Mouse (Mus musculus): ENCODE data around the gene Gm973. TPM values are rescaled to one million over a fixed set of nuclear protein-coding genes. Genes with fewer than 3 reads are reported as not detected.

Gene Gm973
- total RNA-seq, 2 experiments from 2014 or later: 0.61 TPM; not detected in 1

GRCm38 (mm10) chr1:59574262-59575187 lies 58.5 kb downstream of the Gm973 start:
- no peak for DNase-seq (ENCODE audit: low spot score)
- intact Hi-C loops (cut with DNase I): no loop called here

GRCm38 (mm10) chr1:59578770-59579169 lies 62.7 kb downstream of the Gm973 start:
- DNase-seq (ENCODE audit: low spot score): no peak
- intact Hi-C loops (cut with DNase I): no loop called here

DNA sequence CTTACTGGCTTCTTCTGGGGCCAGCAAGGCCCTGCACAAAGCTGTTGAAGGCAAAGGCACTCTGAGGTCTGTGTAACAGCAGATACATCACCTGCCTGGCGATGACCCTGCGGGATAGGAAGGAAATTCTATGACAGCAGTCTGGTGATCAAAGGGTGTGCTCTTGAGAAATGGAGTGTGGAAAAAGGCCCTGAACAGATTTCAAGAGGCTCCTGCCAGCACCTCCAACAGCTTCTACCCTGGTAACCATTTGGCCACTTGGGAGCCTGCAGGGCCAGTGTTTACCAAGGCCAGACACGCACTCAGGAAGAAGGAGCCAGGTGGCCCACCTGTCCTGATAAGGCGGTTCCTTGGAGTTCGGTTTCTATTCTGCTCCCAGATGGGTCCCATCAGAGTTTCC lies 63.3 kb downstream of the Gm973 start:
- intact Hi-C loops (cut with DNase I): no loop called here
- DNase-seq (ENCODE audit: low spot score): no peak

DNA sequence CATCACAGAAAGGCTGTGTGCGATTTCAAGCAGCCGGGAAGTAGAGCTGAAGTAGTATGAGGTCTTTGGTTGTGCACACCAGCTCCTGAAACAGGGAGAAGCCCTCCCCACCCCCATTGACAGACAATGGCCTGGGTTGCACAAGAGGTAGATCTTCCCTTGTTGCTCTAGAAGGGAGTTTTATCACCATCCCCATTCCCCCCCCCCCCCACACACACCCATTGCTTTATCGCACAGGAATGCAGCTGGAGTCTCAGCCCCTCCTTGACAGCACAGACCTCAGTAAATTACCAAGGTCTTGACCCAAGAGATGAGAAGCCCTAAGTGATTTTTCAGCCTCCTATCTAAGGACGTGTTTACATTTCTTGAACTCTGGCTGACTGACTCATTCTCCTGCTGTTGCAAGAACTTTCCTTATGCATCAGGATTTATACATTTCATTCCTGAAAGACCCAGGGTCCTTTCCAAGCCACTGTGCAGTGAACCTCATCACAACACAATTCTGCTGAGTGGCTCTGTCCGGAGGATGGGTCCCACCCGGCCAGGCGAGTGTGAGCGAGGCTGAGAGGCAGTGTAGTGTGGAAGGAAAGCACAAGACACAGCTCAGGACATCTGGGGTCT lies 64.2 kb downstream of the Gm973 start:
- no peak for DNase-seq (ENCODE audit: low spot score)
- intact Hi-C loops (cut with DNase I): loop anchor here (10.0 kb wide), 2 partner anchors 95 to 155 kb away; partner anchors contain the start of gene Fzd7

- no peak for DNase-seq (ENCODE audit: low spot score)
- intact Hi-C loops (cut with DNase I): loop anchor here (10.0 kb wide), 2 partner anchors 96 to 156 kb away; partner anchors contain the start of gene Fzd7
Measured at GRCm38 (mm10) chr1:59580880-59581279, 64.8 kb downstream of the Gm973 start.

GRCm38 (mm10) chr1:59584656-59585410 lies 68.8 kb downstream of the Gm973 start:
- peak; percentile 18 for DNase-seq (ENCODE audit: low spot score)
- intact Hi-C loops (cut with DNase I): loop anchor here (1.0 to 10.0 kb wide), 4 partner anchors 38 to 269 kb away; partner anchors contain the start of gene Fzd7

GRCm38 (mm10) chr1:59589271-59589670 lies 73.2 kb downstream of the Gm973 start:
- intact Hi-C loops (cut with DNase I): loop anchor here (10.0 kb wide), 2 partner anchors 104 to 164 kb away; partner anchors contain the start of gene Fzd7
- DNase-seq (ENCODE audit: low spot score): no peak

DNA sequence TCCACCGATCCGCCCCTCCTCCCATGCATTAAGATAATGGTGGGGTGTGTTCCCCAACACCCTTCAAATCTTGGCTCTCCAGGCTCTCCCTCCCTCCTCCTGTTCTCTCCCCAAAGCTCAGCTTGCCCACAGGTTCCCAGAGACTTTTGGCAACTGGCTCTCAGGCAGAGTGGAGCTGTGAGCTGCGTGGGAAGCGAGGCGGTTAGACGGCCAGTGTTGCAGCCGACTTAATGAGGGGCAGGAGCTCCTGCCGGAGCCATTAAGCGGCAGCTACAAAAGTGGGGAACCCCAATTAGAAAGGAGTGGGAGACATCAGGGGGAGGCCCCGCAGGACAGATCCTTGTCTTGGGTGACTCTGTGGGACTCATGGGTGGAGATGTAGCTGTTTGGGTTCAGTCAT lies 76.3 kb downstream of the Gm973 start:
- no peak for DNase-seq (ENCODE audit: low spot score)
- intact Hi-C loops (cut with DNase I): no loop called here

- no peak for DNase-seq (ENCODE audit: low spot score)
- intact Hi-C loops (cut with DNase I): no loop called here
Measured at GRCm38 (mm10) chr1:59592876-59593275, 76.8 kb downstream of the Gm973 start.

DNA sequence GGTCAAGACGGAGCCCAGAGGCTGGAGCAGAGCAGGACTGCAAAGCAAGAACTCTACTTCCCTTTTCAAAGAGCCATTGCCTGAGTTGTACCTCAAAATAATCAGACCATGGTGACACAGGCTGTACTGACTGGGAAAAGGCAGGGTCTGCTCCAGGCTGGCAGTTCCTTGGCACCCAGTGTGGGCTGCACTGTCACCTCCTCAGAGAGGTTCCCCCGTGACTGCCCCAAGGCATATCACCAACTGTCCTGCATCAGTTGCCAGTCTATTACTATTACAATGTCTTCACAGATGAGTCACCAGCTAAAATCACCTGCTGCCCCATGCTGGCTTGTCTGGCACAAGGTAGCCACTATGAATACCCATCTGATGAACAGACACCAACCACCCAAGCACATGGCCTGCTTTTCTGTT lies 77.6 kb downstream of the Gm973 start:
- intact Hi-C loops (cut with DNase I): no loop called here
- DNase-seq (ENCODE audit: low spot score): no peak

DNA sequence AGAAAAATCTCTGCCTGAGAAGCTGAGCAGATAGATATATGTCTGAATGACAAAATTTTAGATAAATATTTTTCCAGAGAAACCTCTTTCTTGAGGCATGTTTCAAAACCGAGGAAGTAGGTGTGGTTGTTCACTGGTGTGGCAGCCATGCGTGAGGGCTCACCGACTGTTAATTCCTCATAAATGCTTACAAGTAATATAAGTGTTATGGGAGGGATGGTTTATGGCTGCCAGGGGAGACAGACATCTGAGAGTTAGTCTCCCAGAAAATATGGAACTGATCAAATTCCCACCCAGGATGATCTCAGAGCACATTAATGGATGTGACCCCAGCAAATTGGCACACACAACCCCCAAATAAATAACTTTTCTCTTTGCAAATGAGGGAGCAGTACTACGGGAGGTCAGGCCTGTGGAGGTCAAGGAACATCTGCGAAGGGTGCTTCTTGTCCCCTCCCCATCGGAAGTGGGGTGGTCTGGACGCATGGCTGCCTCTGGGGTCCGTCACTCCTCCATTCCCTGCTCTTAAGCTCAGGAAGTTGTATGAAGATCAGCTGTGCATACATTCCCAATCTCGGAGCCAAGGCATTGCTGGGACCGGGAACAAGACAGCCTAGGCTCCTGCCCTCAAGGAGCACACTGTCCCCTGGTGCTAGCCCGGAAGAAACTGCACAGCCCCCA lies 78.7 kb downstream of the Gm973 start:
- DNase-seq (ENCODE audit: low spot score): no peak
- intact Hi-C loops (cut with DNase I): no loop called here

- DNase-seq (ENCODE audit: low spot score): no peak
- intact Hi-C loops (cut with DNase I): no loop called here
Measured at GRCm38 (mm10) chr1:59595609-59596008, 79.5 kb downstream of the Gm973 start.

- intact Hi-C loops (cut with DNase I): no loop called here
- no peak for DNase-seq (ENCODE audit: low spot score)
Measured at GRCm38 (mm10) chr1:59602531-59603416, 86.7 kb downstream of the Gm973 start.

- intact Hi-C loops (cut with DNase I): no loop called here
- DNase-seq (ENCODE audit: low spot score): no peak
Measured at GRCm38 (mm10) chr1:59603417-59603712, 87.3 kb downstream of the Gm973 start.

DNA sequence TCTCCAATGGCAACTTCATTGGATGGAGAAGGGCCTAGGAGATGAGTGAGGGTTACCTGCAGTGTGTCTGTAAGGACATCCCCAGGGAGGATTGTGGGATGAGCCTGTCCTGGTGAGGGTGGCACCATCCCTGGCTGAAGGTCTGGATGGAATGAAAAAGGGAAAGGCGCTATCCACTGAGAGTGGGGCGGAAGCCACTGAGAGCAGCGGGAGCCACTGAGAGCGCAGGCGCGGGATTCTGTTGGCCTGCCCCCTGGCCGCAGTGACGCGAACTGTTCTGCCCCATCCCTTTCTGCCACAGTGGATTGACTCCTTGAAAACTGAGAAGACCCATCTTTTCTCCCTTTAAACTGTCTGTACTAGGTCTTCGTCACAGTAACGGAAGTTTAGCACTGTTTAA lies 87.8 kb downstream of the Gm973 start:
- no peak for DNase-seq (ENCODE audit: low spot score)
- intact Hi-C loops (cut with DNase I): no loop called here

DNA sequence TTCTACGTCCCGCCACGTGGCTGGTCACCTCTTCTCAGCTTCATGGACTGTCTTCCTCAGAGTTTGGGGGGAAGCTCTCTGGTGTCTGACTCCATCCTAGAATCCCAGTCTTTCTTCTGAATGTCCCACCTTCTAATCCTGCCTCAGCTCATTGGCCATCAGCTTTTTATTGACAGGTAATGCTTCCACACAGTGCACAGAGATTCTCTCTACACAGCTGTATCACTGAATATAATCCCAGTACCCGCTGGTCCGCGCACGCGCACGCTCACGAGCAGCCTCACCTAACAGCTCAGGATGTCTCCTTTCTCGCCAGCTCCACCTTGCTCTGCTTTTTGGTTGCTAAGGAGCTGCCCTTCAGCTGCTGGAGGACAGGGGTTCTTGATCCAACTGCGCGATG lies 90.4 kb downstream of the Gm973 start:
- intact Hi-C loops (cut with DNase I): no loop called here
- DNase-seq (ENCODE audit: low spot score): no peak

- no peak for DNase-seq (ENCODE audit: low spot score)
Measured at GRCm38 (mm10) chr1:59607071-59607470, 91.0 kb downstream of the Gm973 start.

GRCm38 (mm10) chr1:59608125-59608762 lies 92.2 kb downstream of the Gm973 start:
- intact Hi-C loops (cut with DNase I): no loop called here

More at GRCm38 (mm10) chr1:59607071-59607470, 91.0 kb downstream of the Gm973 start:
- intact Hi-C loops (cut with DNase I): no loop called here

More at GRCm38 (mm10) chr1:59608125-59608762, 92.2 kb downstream of the Gm973 start:
- no peak for DNase-seq (ENCODE audit: low spot score)
